Mouse (Mus musculus) embryonic fibroblast, embryonic 13.5 days (primary cell): ENCODE data around the gene Prkag2.

Experiments used
- CTCF ChIP-seq: IDR thresholded peaks from 2 replicates; pipeline ENCODE4 v1.5.1; 2011; ENCODE audit warnings: mild to moderate bottlenecking, control low read depth, low read length, moderate library complexity, borderline replicate concordance; ENCODE audit not compliant: insufficient read depth
- POLR2A ChIP-seq: IDR thresholded peaks from 2 replicates; pipeline ENCODE4 v1.6.1; 2011; ENCODE audit warnings: low read depth, mild to moderate bottlenecking, control low read depth, low read length, moderate library complexity

DNA sequence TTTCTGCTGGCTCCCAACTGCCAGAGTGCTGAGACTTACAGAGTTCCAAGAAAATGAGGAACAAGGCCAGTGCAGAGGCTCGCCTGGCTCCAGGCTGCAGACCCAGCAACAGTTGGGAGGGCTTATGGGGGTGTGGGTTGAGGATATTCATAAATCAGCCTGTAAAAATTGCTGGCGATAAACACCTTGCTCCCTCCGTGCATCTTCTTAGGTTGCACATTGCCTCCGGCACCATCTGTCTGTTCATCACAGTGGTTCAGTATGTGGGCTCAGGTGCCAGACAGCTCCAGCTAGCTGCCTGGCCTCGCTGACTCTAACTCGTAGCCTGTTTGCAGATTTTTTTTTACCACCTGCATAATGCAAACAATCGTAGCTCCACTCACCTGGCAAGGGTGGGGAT, 13.4 kb downstream of the Prkag2 start:
- TF ChIP-seq CTCF = no peak
- TF ChIP-seq POLR2A = no peak
